Mouse (Mus musculus): ENCODE measurements at regions not wholly inside any gene's neighbourhood (a gene's known extent, or its start where the extent isn't known, plus 50 kb on each side); places are given as distances from the start of the nearest gene placed in this dataset.

GRCm38 (mm10) chr11:48178174-48178573 lies 189.4 kb upstream of the Sgcd start:
- intact Hi-C loops (cut with DNase I): loop anchor here (2.0 to 5.0 kb wide), 2 partner anchors 411 to 599 kb away; no protein-coding TSS in a partner anchor

- intact Hi-C loops (cut with DNase I): loop anchor here (5.0 kb wide), 1 partner anchor 601 kb away; no protein-coding TSS in a partner anchor
These were observed 187.7 kb upstream of the Sgcd start for GRCm38 (mm10) chr11:48176451-48176850.

- intact Hi-C loops (cut with DNase I): no loop called here
These were observed 163.4 kb upstream of the Sgcd start for GRCm38 (mm10) chr11:48152219-48152618.

GRCm38 (mm10) chr11:48133335-48133734 lies 144.6 kb upstream of the Sgcd start:
- intact Hi-C loops (cut with DNase I): no loop called here

- intact Hi-C loops (cut with DNase I): no loop called here
These were observed 109.3 kb upstream of the Sgcd start for GRCm38 (mm10) chr11:48098063-48098462.

- intact Hi-C loops (cut with DNase I): no loop called here
These were observed 108.7 kb upstream of the Sgcd start for GRCm38 (mm10) chr11:48097455-48097854.

GRCm38 (mm10) chr11:48067072-48067471 lies 78.3 kb upstream of the Sgcd start:
- intact Hi-C loops (cut with DNase I): no loop called here

- intact Hi-C loops (cut with DNase I): no loop called here
These were observed 75.0 kb upstream of the Sgcd start for GRCm38 (mm10) chr11:48063719-48064118.

- intact Hi-C loops (cut with DNase I): no loop called here
These were observed 72.7 kb upstream of the Sgcd start for GRCm38 (mm10) chr11:48061501-48061900.

- intact Hi-C loops (cut with DNase I): no loop called here
These were observed 62.5 kb upstream of the Sgcd start for GRCm38 (mm10) chr11:48051156-48051866.

GRCm38 (mm10) chr11:48048311-48048710 lies 59.5 kb upstream of the Sgcd start:
- intact Hi-C loops (cut with DNase I): no loop called here
